Mouse (Mus musculus): ENCODE data around the gene Usf2. TPM values are rescaled to one million over a fixed set of nuclear protein-coding genes. Genes with fewer than 3 reads are reported as not detected.

Usf2 gene
- total RNA-seq, 2 experiments from 2014 or later = 80.6 to 92.8 TPM

DNA sequence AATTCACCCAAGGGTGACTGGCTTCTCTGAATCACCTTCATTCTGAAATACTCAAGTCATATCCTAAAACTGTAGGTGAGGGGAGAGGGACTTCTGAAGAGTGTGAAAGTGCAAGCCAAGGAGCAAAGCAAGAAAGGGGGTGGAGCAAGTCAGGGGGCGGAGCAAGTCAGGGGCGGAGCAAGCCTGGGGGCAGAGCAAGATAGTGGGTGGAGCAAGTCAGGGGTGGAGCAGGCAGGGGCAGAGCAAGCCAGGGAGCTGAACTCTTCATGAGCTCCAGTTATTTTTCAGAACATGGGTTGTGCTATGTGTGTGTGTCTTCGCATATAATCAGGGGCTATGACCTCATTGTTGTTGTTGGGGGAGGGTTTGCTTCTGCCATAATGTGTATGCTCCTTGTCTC, 36.4 kb downstream of the Usf2 start:
- no peak for DNase-seq (ENCODE audit: low spot score)

DNA sequence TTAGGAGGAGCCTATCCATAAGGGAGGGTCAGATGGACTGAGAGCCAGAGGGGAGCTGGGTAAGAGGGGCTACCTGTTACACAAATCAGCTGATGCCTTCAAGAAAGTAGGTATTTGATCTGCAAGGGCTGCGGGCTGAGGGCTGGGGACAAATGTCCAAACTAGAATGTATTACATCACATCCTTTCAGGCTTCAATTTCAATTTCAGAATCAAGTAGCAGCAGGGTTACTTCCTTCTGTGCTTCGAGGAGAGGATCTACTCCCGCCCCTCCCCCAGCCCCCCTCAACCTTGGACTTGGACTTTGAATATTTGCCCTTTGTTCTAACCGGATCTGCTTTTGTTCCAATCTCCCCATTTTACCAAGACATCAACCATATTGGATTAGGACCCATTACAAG, 39.4 kb downstream of the Usf2 start:
- no peak for DNase-seq (ENCODE audit: low spot score)

DNA sequence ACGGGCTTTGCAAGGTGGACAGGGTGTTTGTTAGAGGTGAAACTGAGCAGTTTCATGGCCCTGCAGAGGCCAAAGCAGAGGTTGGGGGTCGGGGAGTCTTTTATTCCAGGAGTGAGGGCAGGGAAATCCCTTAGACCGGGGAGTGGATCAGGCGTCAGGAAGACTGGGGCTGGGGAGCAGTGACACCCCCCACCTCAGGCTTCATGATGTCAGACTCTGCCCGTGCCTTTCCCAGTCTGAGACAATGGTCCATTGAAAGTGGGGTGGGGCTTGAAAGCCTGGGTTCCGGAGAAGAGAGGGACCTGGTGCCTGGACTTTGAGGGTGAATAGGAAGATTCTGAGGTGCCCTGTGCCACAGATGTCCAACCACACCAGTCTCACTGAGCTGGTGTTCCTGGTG, 39.9 kb downstream of the Usf2 start:
- DNase-seq (ENCODE audit: low spot score) = no peak

DNA sequence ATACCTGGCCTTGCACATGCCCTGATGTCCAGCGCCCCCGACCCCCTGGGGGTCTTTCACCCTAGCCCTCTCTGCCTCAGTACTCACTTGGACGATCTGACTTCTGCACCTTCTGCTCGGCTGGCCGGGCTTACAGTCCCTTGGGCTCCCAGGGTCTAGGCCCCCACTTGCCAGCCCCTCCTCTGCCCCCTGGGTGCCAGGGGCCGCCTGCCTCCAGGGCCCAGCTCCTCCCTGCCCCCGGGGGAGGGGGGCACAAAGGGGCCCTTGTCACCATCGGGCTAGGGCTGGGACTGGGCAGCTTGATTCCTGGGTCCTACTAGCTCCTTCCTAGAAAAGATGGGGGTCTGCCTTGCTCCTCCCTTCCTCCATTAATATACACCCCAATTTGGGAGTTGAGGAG, 41.9 kb downstream of the Usf2 start, which contains the start of gene Mag:
TSS of gene Mag (minus strand) at position 142 of the 400 bp plus-strand sequence.
- DNase-seq (ENCODE audit: low spot score) = no peak

DNA sequence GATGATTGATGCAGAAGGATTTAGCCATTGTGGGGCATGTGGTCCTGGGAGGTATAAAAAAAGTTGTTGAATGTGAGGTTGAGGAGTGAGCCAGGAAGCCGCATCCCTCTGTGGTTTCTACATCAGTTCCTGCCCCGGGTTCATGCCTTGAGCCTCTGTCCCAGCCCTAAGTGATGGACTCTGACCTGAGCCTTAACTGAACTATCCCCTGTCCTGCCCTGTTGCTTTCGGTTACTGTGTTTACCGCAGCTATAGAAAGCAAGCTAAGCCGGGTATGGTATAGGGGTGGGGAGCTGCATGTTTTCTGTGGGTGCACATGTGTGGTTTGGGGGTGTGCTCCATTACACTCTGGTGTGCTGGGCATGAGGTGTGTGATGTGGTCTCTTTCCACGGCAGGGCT, 46.8 kb downstream of the Usf2 start:
- no peak for DNase-seq (ENCODE audit: low spot score)

DNA sequence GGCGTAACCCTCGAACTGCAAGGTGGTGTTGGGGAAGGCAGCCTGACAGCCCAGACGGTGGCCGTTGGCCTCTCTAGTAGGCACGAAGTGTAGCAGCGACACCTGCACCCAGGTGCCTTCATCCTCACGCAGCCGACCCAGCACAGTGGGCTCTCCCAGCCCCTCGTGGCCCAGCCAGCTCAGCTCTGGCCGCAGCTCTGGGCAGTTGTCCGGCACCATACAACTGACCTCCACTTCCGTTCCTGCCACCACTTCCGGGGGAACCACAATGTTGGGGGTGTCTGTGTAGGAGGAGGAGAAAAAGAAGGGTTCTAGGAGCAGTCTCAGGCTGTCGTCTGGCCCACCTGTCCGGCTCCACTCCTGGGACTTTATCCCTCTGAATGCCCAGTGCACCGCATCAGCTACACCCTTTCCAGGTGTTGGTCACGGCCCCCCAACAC, 47.6 kb downstream of the Usf2 start:
- no peak for DNase-seq (ENCODE audit: low spot score)

DNA sequence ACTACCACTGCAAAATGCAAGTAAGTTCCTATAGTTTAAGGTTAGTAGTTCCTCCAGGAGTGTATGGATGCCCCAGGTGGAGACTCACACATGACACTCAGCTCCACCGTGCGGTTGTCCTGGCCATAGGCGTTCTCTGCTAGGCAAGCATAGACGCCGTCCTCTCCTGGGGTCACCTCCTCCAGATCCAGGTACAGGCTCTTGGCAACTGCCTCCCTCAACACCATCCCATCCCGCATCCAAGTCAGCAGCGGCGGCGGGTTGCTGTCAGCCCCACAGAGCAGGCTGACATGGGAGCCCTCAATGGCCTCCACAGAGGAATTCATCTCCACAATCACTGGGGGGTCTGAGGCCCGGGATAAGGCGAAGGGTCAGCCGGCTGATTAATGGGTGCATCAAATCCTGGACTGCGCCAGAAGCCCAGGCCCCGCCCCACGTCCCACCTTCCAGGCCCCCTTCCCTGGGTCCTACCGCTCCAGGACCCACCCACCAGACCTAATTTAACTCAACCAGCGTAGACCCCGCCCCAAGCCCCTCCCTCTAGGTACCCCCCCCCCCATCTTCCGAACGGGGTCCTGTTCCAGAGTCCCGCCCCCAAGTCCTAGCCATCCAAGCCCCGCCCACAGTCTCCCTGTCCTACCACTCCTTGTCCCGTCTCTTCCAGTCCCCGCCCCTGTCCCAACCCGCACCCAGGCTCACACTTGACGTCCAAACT, 48.2 kb downstream of the Usf2 start:
- no peak for DNase-seq (ENCODE audit: low spot score)

DNA sequence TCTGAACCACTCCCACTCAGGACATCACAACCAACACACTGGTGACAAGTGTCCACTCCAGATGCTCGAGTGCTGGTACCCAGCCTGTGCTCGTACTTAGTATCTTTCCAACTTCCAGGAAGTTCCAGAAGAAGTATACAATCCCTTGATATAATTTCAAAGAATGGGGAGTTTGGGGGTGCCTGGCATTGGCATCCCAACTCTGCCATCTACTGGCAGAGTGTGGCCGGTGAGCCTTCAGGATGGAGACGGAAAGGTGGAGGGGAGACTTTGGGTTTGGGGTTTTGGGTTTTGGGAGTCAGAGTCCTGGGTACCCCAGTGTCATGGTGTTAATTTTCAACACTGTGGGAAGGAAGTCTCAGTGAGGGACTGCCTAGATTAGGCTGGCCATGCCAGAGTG, 52.6 kb downstream of the Usf2 start:
- DNase-seq (ENCODE audit: low spot score) = no peak

Other genes starting within 250 kb of the Usf2 start
- gene Atp4a, start 244.6 kb downstream of the Usf2 start, total RNA-seq (2021) = under 1 TPM in 1 of 2 experiments, not detected in 1; 0.07 TPM
- gene Tmem147, start 227.3 kb downstream of the Usf2 start, total RNA-seq (2021) = 100 to 1,000 TPM; 215 to 233 TPM
- not detected for gene Gapdhs, start 213.1 kb downstream of the Usf2 start, total RNA-seq (2021)
- 1 to 10 TPM; 2.8 to 4.9 TPM for gene Sbsn, start 205.3 kb downstream of the Usf2 start, total RNA-seq (2021)
- gene Dmkn, start 193.0 kb downstream of the Usf2 start, total RNA-seq (2021) = under 1 TPM; 0.46 to 0.97 TPM
- gene Krtdap, start 168.9 kb downstream of the Usf2 start, total RNA-seq (2021) = 1 to 10 TPM in 1 of 2 experiments, not detected in 1; 2.1 TPM
- under 1 TPM; 0.50 to 0.90 TPM for gene Ffar2, start 133.0 kb downstream of the Usf2 start, total RNA-seq (2021)
- not detected for gene Ffar3, start 100.6 kb downstream of the Usf2 start, total RNA-seq (2021)
- gene Ffar1, start 95.2 kb downstream of the Usf2 start, total RNA-seq (2021) = not detected
- gene Cd22, start 76.5 kb downstream of the Usf2 start, total RNA-seq (2021) = not detected
- gene Mag, start 41.9 kb downstream of the Usf2 start, total RNA-seq (2021) = under 1 TPM; 0.48 to 0.76 TPM
- not detected for gene Hamp2, start 32.1 kb downstream of the Usf2 start, total RNA-seq (2021)
- gene Hamp, start 12.8 kb downstream of the Usf2 start, total RNA-seq (2021) = 1 to 10 TPM in 1 of 2 experiments, not detected in 1; 2.2 TPM
- gene Lsr, start 16.7 kb upstream of the Usf2 start, total RNA-seq (2021) = under 1 TPM; 0.30 to 0.55 TPM
- not detected for gene Fam187b, start 17.0 kb upstream of the Usf2 start, total RNA-seq (2021)
- 10 to 100 TPM in 1 of 2 experiments, 1 to 10 TPM in 1; 7.6 to 13.4 TPM for gene Fxyd5, start 85.7 kb upstream of the Usf2 start, total RNA-seq (2021)
- 1 to 10 TPM in 1 of 2 experiments, under 1 TPM in 1; 0.94 to 1.2 TPM for gene Fxyd7, start 94.7 kb upstream of the Usf2 start, total RNA-seq (2021)
- 1,000 to 10,000 TPM in 1 of 2 experiments, 100 to 1,000 TPM in 1; 983 to 1,012 TPM for gene Fxyd1, start 100.4 kb upstream of the Usf2 start, total RNA-seq (2021)
- 1 to 10 TPM; 1.7 to 3.5 TPM for gene Lgi4, start 102.5 kb upstream of the Usf2 start, total RNA-seq (2021)
- 1 to 10 TPM in 1 of 2 experiments, under 1 TPM in 1; 1.00 to 1.6 TPM for gene Fxyd3, start 119.9 kb upstream of the Usf2 start, total RNA-seq (2021)
- 10 to 100 TPM; 15.0 to 20.7 TPM for gene Hpn, start 158.5 kb upstream of the Usf2 start, total RNA-seq (2021)
- gene Scn1b, start 170.2 kb upstream of the Usf2 start, total RNA-seq (2021) = 100 to 1,000 TPM; 924 to 953 TPM
- 10 to 100 TPM; 35.7 to 37.1 TPM for gene Gramd1a, start 199.1 kb upstream of the Usf2 start, total RNA-seq (2021)

Measured in gastrocnemius, adult 18-20 months (tissue).